Mouse (Mus musculus) c-Kit-positive CD71-positive TER-119-negative erythroid progenitor cells, embryonic 14.5 days (primary cell): Measurements from ENCODE around the gene Ubc.
"Not testable (repeated sequence)": the region's sequence is repeated elsewhere in the genome, so short reads cannot be mapped to it uniquely, and the experiment has no call there.

Source experiments
- DNase-seq: peaks from one replicate; pipeline ENCODE4 v3.0.0-alpha.2; 2013; ENCODE audit warnings: low read depth

Gene Ubc

DNA sequence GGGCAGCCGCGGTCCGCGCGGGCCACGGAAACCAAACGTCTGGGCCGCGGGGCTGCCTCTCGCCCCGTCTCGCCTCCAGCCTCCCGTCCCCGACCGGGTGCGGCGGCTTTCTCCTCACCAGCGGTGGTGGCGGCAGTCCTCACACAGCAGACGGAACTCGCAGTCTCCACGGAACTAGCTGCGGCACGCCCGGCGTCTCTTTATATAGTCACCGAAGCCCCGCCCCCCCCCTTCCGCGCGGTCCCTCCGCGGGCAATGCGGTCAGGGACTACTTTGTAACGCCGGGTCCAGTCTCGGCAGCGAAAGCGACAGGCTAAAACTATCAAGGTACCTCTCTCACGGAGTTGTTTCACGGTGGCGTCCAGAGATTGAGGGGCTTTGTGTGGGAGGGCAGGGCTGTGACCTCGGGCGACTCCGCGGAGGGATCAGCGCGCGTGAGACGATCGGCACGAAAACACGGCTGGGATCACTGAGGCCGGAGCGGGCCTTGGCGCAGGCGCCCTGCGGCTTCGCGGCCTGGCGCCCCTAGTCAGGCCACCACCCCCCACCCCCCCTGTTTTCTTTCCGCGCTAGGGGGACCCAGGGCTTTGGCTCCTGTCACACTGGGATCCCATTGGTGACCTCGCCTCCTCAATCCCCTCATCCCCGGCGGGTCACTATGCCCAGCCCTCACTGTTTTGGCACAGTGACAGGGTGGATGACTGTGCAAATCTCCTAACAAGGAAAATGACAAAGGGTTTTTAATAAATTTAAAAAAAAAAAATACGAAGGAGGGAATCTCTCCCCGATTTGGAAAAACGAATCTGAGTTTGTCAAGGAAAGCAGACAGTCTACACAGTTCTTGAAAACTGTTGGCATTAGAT is at the start of gene Ubc:
Gene Ubc, minus strand, starts transcription at position 624 of the 863 bp plus-strand sequence.
- peak; percentile 92 for DNase-seq

DNA sequence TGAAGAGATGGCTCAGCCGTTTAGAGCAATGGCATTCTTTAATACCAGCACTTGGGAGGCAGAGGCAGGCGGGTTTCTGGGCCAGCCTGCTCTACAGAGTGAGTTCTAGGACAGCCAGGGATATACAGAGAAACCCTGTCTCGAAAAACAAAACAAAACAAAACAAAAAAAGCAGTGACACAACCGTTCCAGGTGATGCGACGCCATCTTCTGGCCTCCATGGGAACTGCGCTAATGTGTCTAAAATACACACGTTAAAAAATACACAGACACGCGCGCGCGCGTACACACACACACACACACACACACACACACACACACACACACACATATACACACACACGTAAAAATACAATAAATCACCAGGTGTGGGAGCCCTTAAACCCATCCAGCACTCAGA is 44.3 kb upstream of the Ubc start:
- not testable (repeated sequence) for DNase-seq

DNA sequence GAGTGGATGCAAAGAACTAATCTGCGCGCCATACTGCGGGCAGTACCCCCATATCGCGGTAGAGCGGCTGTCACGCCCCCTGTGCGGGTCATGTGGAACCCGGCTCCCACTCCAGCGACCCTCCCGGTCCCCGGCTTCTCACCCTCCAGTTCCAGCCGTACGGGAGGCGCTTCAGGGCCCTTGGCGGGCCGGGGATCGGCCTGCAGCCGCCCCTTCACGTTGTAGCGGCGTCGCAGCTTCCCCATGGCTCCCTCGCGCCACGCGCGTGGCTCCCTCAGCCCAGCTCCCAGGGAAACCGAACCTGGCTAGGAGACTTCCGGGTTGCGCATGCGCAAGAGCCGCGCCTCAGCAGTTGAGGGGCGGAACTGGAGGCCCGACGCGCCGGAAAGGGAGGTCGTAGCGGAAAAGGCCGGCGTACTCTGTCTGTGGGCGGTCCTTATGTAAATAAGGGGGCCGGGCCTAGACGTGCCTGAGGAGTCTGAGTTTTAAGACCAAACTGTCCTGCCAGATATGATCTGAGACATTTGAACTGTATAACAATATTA is 43.9 kb upstream of the Ubc start, which contains the start of gene Dhx37:
Gene Dhx37, minus strand, starts transcription at position 329 of the 545 bp plus-strand sequence.
- DNase-seq: peak; percentile 94

DNA sequence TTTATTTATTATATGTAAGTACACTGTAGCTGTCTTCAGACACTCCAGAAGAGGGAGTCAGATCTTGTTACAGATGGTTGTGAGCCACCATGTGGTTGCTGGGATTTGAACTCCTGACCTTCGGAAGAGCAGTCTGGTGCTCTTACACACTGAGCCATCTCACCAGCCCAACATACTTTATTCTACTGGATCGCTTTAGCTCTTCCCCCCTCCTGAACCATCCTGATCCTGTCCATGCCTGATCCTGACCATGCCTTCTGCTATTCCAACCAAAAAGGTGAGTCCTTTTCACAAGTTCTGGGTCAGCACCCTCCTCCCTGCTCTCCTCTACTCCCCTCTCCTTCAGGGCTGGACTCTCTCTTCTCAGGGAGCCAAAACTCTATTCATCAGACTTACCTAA is 42.3 kb upstream of the Ubc start:
- not testable (repeated sequence) for DNase-seq

DNA sequence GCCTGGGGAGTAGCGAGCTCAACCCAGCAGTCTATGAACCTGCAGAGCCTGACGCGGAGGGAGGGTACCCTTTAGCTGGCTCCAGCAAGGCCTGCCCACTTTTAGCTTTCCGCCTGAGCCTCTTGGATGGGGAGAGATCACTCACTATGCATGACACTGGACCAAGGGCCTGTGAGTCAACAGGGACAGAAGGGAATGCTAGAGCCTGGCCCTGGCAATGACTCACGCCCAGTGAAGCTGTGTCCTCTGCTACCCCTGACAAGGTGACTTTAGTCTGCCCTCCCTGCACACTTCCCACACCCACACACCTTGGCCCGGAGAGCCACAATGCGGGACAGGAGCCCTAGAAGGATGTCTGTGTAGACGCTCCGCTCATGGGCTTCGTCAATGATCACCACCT is 36.3 kb upstream of the Ubc start:
- DNase-seq: no peak

DNA sequence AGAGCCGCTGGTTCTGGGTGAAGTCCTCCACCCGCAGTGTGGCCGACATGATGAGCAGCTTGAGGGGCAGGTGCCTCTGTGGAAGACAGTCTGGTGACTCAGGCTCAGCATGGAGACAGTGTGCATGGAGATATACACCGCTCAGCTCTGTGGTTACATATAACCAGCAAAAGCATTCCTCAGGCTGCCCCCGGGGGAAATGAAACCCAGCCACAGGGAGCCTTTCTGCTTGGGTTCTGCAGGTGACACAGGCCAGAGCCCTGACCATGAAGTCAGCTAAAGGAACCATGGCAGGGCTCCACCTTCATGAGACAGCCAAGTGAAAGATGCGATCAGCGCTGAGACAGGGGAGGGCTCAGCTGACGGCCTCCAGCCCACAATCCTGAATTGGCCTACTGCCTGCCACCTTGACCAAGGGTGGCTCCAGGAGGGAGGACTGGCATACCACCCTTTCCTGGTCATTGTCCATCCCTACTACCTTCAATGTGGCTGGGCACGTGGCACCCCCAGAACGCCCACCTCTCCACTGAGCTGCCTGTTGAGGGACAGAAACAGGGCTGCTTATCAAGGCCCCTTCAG is 35.8 kb upstream of the Ubc start:
- no peak for DNase-seq

DNA sequence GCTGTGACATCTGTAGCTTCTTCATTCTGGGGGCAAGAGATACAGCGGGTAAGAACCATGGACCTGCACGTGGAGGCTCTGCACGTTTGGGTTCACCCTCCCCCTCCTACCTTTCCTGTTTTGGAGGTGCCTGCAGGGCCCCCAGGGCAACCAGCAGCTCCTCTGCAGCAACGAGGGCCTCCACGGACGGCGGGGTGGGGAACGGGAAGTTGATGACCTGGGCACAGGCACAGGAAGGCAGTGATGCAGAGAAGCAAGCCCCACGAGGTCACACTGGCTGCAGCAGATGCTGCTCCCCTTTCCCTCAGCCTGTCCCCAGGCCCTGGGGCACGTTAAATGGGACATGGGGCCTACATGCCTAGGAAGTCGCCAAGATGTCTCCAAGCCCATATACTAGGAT is 29.1 kb upstream of the Ubc start:
- no peak for DNase-seq

DNA sequence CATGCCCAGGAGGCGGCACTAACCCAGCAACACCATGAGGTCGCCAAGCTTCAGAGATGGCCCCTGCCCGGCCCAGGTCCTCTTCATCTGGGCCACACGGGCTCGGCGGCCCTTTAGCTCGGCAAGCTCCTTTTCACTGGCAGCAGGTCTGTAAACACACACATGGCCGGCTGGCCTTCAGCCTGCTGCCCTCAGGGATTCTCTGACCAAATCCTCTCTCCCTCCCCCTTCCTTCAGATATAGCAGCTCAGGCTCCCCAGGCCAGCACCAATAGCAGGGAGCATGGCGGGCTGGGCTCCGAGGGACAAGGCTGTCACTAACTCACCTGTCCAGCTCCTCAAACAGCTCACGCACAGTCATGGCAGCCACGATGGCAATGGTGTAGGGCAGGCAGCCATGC is 28.6 kb upstream of the Ubc start:
- DNase-seq: no peak

DNA sequence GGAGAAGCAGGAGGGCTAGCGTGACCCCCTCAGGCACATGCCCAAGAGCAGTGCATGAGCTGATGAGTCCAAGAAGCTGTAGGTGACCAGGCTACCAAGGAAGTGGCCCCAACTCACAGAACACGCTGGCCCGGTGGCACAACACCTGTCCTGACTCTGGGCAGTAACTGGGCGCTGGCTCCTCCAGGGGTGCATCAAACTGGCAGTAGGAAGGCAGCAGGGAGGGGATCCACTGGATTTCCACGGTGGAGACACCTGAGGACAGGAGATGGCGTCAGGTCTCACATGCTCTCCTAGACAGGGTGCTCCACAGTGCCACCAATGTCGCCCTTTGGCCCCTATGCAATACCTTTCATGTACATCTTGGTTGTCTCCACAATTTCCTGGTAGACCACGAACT is 26.2 kb upstream of the Ubc start:
- no peak for DNase-seq

DNA sequence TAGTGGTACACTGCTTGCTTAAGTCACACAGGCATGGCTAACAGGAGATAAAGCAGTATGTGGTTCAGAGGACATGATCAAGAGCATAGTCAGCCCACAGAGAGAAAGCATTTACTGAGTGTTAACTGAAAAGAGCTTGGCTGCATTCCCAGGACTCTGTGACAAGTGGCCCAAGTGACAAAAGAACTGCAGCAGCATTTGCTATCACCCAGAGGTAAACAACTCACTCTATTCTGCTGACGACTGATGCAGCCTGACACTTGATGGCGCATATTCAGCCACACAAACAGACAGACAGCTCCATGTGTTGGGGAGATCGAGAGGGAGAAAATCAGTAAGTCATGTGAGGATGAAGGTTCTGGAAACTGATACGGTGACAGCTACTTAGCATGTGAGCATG is 23.8 kb upstream of the Ubc start:
- no peak for DNase-seq

DNA sequence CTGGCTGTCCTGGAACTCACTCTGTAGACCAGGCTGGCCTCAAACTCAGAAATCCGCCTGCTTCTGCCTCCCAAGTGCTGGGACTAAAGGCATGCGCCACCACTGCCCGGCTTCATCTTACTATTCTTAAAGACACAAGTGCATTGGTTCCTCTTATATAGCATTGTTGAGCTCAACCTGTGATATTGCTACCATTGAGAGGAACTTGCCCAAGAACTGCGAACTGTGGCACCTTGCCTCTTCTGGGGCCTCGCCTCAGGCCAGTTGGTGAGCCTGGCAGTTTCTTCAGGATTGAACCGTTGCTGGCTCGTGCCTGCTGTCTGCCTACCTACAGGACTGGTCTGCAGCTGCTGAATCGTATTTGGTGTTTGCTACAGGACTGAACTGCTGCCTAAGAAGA is 22.5 kb upstream of the Ubc start:
- DNase-seq: not testable (repeated sequence)

DNA sequence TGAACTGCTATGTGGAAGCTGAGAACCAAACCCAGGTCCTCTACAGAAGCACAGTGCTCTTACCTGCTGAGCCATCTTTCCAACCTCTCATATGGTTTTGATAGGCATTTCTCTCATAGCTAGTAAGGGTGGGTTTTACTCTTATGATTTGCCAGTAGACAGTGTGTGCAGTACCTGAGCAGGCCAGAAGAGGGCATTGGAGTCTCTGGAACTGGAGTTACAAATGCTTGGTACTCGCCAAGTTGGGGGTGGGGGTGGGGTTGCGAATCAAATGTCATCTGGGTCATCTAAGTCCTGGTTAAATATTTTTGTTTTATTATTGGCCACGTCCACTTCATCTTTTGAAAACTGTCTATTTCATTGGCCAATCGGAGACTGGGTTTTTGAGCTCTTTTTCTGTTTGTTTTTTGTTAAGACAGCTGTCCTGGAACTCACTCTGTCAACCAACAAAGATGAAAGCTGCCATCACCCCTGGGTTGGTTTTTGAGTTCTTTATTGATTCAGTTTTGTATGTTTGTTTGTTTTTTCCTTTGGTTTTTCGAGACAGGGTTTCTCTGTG is 22.0 kb upstream of the Ubc start:
- DNase-seq: peak; percentile 73

DNA sequence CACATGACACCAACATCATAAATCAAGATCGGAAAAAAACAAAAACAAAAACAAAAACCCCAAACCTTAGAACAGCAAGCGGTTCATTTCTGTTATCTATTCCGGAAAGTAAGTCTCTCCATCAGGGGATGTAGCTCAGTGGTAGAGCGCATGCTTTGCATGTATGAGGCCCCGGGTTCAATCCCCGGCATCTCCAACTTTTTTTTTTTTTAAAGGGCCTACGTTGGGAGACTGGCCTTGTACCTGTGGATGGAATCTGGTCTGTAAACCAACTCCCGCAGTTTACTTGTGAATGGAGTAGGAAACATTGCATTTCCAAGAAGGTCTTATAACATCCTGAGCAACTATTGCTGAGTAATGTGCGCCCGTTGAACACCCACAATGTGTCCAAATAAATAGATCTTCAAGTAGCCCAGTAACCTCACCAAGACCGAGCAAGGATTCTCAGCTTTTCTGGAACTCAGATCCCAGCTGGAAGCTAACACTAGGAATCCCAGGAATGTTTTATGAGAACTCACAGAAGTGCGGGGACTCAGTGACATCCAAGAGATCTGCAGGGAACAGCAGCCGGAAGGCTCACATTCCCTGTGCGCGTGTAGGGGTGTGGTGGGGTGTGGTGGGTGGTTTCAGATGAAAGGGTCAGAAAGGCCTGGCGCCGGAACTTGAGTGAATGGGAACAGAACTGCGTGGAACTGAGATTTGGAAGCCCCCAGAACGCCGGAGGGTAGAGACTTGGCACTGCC is 19.5 kb upstream of the Ubc start:
- no peak for DNase-seq

DNA sequence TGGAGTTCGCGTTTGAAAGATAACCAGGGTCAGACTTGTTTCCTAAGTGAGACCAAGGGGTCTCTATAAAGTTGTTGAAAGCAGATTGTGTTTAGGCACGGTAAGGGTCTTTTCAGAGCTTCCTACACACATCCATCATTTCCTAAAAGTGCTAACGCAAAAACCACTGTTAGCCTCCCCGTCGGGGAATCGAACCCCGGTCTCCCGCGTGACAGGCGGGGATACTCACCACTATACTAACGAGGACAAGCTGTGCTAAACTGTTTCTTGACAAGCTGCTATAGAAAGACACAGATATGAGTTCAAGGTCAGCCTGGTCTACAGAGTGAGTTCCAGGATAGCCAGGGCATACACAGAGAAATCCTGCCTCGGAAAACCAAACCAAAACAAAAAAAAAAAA is 18.8 kb upstream of the Ubc start:
- DNase-seq: peak; percentile 76

DNA sequence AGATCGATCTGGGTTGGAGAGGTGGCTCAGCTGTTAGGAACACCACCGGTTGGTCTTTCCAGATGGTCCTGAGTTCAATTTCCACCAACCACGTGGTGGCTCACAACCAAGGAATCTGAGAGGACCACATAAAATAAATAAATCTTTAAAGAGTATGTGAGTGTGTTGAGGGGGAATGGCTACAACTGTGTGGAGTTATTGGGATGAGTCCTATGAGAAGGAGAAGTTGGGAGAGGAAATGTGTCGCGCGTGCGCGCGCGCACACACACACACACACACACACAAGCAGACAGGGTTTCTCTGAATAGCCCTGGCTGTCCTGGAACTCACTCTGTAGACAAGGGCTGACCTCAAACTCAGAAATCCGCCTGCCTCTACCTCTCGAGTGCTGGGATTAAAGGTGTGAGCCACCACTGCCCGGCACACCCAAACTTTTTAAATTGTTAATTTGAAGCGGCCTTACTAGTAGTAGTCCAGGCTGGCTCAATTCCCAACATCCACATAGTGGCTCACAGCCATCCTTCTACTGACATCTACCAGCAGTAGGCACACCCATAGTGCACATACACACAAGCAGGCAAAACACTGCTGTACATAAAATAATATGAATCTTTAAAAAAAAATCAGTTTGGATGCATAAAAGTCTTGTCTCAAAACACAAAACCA is 18.0 kb upstream of the Ubc start:
- no peak for DNase-seq

DNA sequence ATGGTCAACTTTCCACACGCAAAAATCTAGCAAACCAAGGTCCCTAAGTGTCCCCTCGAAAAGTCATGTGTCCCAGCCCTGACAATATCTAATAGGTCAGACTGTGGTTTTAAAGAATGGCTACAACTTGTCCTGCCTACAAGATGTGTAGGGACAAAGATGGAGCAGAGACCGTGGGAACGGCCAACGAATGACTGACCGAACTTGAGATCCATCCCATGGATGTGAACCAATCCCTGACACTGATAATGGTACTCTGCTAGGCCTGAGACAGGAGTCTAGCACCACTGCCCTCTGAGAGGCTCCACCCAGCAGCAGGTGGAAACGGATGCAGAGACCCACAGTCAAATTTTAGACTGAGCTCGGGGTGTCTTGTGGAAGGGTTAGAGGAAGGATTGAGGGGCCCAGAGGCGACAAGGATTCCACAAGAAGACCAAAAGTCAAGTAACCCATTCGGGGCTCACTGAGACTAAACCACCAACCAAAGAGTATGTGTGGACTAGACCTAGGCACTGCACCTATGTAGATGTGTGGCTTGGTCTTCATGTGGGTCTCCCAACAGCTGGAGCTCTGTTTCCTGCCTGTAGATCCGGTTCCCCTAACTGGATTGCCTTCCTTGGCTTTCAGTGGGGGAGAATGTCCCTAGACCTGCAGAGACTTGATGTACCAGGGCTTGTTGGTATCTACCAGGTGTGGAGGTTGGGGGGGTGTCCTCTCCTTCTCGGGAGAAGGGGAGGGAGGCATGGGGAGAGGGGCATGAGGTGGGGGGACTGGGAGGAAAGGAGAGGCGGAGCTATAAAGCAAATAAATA is 17.2 kb upstream of the Ubc start:
- no peak for DNase-seq

DNA sequence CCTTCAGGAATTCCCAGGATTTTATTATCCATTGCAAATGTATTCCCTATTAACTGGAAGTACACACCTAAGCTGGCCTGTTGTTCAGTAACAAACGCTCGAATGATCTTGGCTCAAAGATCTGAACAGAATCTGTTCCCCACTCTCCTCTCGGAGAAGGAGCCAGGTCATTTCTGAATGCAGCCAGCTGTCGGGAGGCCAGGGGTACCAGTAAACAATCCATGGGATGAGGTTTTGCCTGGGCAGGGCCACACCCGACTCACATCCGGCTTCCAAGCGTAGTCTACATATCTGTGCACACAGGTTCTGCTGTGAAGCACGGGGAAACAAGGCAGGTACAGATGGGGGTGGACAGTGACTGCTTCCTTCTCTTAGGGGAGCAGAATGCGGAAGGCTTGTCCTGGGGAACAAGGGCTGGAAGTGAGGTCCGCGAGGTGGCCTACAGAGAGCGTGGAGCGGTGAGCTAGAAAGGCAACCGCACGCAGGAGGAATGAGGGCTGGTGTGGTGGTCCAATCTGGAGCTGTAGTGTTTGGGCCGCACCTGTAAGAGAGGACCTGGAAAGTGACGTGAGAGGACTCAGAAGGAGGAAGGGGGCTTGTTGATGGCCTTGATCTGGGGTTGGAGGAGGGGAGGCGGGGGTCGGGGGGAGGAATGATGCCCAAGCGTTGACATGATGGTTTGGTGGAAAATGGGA is 16.5 kb upstream of the Ubc start:
- DNase-seq: no peak

DNA sequence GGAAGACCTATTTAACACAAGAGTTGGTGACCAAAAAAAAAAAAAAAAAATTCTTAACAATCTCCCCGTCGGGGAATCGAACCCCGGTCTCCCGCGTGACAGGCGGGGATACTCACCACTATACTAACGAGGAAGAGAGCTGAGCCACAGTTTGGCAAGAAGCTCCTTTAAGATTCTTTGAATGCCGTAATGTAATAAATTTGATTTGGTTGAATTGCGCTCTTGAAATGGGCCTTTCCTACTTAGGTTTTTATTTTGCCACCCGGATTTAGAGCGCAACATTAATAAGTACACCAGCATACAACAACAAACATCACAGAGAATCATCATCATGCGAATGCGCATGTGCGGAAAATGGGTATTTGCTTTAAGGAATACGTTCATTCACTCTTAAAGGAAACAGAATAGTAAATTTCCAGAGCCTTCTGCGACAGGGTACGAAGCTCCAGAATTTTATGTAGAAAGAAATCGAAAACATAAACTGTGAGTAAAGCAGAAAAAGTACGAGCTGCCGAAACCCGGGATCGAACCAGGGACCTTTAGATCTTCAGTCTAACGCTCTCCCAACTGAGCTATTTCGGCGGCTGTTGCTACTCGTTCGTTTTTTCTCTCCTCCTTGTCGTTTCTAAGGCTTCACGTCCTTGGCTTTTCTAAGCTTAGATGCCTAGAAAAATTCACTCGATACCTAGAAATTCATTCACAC is 15.7 kb upstream of the Ubc start:
- peak; percentile 92 for DNase-seq

DNA sequence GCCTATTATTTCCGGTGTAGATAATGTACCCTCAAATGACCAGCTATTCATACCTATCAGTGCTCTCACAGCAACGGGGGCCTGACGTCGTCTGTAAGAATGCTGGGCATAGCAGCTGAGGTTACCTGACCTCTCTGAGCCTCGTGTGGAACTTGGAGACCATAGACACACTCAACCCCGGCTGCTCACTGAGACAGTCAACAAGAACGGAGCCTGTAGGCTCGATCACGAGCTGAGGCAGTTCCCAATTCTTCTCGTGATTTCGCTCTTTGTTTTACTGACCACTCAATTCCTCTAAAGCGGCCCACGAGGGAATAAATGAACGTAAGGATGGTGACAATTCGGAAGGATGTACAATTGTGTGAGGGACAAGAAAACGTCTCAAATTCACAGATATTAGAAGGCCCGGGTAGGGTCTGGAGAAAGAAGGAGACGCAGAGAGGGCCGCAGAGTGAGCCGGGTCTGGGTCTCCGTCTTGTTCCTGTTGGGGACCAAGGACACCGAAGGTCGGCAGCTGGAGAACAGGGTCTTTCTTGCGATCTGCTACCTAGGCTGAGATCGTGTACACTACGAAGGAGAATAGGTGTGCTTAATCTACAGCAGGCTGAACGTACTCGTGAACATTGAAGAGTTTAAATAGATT is 15.0 kb upstream of the Ubc start:
- no peak for DNase-seq
